Mouse (Mus musculus): Measurements from ENCODE around the gene Cdk12. TPM values are rescaled to one million over a fixed set of nuclear protein-coding genes. Genes with fewer than 3 reads are reported as not detected.
A peak's percentile ranks its signal among the peaks of the same experiment; 100 is the strongest.

Cdk12 gene
- polyA plus RNA-seq, 1 experiment from 2014 or later, result 13.5 TPM

GRCm38 (mm10) chr11:98320806-98321676, 118.2 kb downstream of the Cdk12 start:
- 1% methylated on average over 30 of the region's 30 CpGs for WGBS
- no peak for ATAC-seq (ENCODE audit: low FRiP score, low read depth)
- Histone ChIP-seq H3K4me3 (0 out of 2 replicates have a peak overlapping the region, but pooled peaks have one; percentile 7), H3K27ac (no peak overlapping the region), H3K27me3 (replicated peaks) (peaks cover 100% of the 10 kb centered on the region), H3K9me3 (no peaks in the 10 kb centered on the region), H3K36me3 (no peaks in the 10 kb centered on the region), H3K9ac (no peak overlapping the region), H3K4me2 (replicated peaks) (peak overlapping the region; percentile 22; the same call in 1 of the 2 replicates), H3K4me1 (0 out of 2 replicates have a peak, but pooled peaks cover 2% of the 10 kb centered on the region)

DNA sequence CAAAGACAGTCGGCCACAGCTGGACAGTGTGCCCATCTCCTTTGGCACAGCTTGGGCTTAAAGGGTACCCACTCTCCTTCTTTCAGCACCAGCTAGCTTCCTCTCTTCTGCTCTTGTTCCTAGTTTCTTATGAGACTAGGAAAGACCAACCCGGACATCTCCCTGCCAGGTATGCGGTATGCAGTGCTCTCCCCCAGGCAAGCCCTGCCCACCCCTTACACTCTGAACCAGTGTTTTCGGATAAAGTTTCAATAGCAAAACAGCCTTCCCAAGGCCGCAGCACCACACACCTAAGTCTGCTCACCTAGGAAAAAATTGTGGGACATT, 118.8 kb downstream of the Cdk12 start:
- H3K9ac ChIP-seq, result no peak overlapping the region
- peaks cover 98% of the 10 kb centered on the region for H3K27me3 ChIP-seq (replicated peaks)
- H3K4me1 ChIP-seq, result 0 out of 2 replicates have a peak, but pooled peaks cover 2% of the 10 kb centered on the region
- no peaks in the 10 kb centered on the region for H3K9me3 ChIP-seq
- no peak overlapping the region for H3K27ac ChIP-seq
- 2% methylated on average over 5 of the region's 5 CpGs for WGBS
- no peak overlapping the region for H3K4me2 ChIP-seq (replicated peaks)
- H3K4me3 ChIP-seq, result no peak overlapping the region
- H3K36me3 ChIP-seq, result no peaks in the 10 kb centered on the region
- ATAC-seq (ENCODE audit: low FRiP score, low read depth), result no peak

DNA sequence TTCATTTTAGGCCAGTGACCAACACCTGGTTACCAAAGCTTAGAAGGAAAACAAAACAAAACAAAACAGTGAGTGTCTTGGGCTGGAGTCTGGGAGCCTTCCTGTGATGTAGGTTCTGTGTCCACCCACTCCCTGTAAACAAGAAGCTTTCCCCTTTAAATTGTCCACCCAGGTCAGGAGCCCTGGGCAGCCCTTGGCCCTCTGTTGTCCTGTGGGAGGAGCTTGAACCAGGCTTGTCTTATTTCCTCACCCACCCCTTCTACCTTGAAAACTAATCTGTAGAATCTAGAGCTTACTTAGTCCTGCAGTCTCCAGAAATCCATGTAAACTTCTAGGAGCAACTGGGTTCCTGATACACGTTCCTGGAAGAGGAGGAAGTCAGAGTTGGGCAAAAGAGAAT, 119.3 kb downstream of the Cdk12 start:
- ATAC-seq (ENCODE audit: low FRiP score, low read depth), result no peak
- peaks cover 7% of the 10 kb centered on the region; the same call in 1 of the 2 replicates for H3K4me1 ChIP-seq
- WGBS, result 4% methylated on average over 1 of the region's 1 CpGs
- no peak overlapping the region for H3K4me3 ChIP-seq
- H3K4me2 ChIP-seq (replicated peaks), result no peak overlapping the region
- H3K27me3 ChIP-seq (replicated peaks), result peaks cover 98% of the 10 kb centered on the region
- no peaks in the 10 kb centered on the region for H3K9me3 ChIP-seq
- H3K27ac ChIP-seq, result no peak overlapping the region
- no peak overlapping the region for H3K9ac ChIP-seq
- no peaks in the 10 kb centered on the region for H3K36me3 ChIP-seq

GRCm38 (mm10) chr11:98323136-98323866, 120.4 kb downstream of the Cdk12 start:
- under 1% methylated on average over 10 of the region's 10 CpGs for WGBS
- peaks cover 18% of the 10 kb centered on the region for H3K4me1 ChIP-seq
- peaks cover 98% of the 10 kb centered on the region for H3K27me3 ChIP-seq (replicated peaks)
- H3K36me3 ChIP-seq, result no peaks in the 10 kb centered on the region
- no peak overlapping the region for H3K4me3 ChIP-seq
- H3K4me2 ChIP-seq (replicated peaks), result no peak overlapping the region
- no peaks in the 10 kb centered on the region for H3K9me3 ChIP-seq
- ATAC-seq (ENCODE audit: low FRiP score, low read depth), result no peak
- no peak overlapping the region for H3K9ac ChIP-seq
- H3K27ac ChIP-seq, result no peak overlapping the region

DNA sequence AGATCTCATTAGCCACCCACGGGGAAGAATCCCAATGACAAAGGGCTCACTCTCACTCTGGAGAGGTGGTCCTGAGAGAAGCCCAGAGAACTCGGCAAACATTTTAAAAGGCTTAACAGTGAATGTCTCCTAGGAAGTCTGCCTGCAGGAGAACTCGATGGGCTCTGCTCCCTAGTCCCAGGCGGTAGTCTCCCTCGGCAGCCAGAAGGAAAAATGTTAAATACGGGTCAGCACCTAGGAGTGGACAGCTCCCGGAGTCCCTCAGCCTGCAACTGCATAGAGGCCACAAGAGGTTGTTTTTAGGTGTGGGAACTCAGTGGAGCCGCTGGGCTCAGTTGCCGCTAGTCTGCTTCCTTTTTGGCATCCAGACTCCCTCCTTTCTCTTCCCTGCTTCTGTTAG, 121.1 kb downstream of the Cdk12 start:
- H3K27me3 ChIP-seq (replicated peaks), result peaks cover 98% of the 10 kb centered on the region
- no peak for ATAC-seq (ENCODE audit: low FRiP score, low read depth)
- no peak overlapping the region for H3K9ac ChIP-seq
- no peaks in the 10 kb centered on the region for H3K9me3 ChIP-seq
- H3K4me3 ChIP-seq, result no peak overlapping the region
- H3K36me3 ChIP-seq, result no peaks in the 10 kb centered on the region
- peaks cover 23% of the 10 kb centered on the region for H3K4me1 ChIP-seq
- no peak overlapping the region for H3K27ac ChIP-seq
- no peak overlapping the region for H3K4me2 ChIP-seq (replicated peaks)
- WGBS, result 0% methylated on average over 9 of the region's 9 CpGs

- ATAC-seq (ENCODE audit: low FRiP score, low read depth), result no peak
Measured at GRCm38 (mm10) chr11:98325191-98325820, 122.4 kb downstream of the Cdk12 start.

DNA sequence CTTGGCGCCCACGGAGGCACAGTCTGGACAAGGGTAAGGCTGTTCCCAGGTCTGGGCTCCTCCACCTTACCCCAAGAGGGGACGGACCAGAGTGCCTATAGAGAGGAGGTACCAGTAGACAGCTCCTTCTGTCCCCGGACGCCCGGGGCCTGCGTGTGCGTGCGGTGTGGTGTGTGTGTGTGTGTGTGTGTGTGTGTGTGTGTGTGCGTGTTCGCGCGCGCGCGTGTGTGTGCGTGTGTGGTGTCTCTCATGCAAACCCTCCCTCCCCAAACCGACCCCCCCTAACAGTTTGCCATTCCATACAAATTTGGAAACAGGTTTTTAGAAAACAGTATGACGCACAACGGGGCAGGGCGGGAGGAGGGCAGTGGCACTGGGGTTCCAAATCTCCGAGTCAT, 123.0 kb downstream of the Cdk12 start:
- no peak overlapping the region for H3K9ac ChIP-seq
- no peaks in the 10 kb centered on the region for H3K9me3 ChIP-seq
- no peak for ATAC-seq (ENCODE audit: low FRiP score, low read depth)
- WGBS, result 2% methylated on average over 22 of the region's 22 CpGs
- H3K27me3 ChIP-seq (replicated peaks), result peaks cover 98% of the 10 kb centered on the region
- 0 out of 2 replicates have a peak overlapping the region, but pooled peaks have one; percentile 13 for H3K4me3 ChIP-seq
- peaks cover 29% of the 10 kb centered on the region for H3K4me1 ChIP-seq
- no peaks in the 10 kb centered on the region for H3K36me3 ChIP-seq
- peak overlapping the region; percentile 33 for H3K4me2 ChIP-seq (replicated peaks)
- no peak overlapping the region for H3K27ac ChIP-seq

More at GRCm38 (mm10) chr11:98325191-98325820, 122.4 kb downstream of the Cdk12 start:
- Histone ChIP-seq H3K27me3 (replicated peaks) (peaks cover 98% of the 10 kb centered on the region), H3K27ac (no peak overlapping the region), H3K4me3 (no peak overlapping the region), H3K9me3 (no peaks in the 10 kb centered on the region), H3K9ac (no peak overlapping the region), H3K4me2 (replicated peaks) (peak overlapping the region; percentile 33; the same call in 1 of the 2 replicates), H3K4me1 (peaks cover 28% of the 10 kb centered on the region), H3K36me3 (no peaks in the 10 kb centered on the region)
- 2% methylated on average over 14 of the region's 14 CpGs for WGBS

DNA sequence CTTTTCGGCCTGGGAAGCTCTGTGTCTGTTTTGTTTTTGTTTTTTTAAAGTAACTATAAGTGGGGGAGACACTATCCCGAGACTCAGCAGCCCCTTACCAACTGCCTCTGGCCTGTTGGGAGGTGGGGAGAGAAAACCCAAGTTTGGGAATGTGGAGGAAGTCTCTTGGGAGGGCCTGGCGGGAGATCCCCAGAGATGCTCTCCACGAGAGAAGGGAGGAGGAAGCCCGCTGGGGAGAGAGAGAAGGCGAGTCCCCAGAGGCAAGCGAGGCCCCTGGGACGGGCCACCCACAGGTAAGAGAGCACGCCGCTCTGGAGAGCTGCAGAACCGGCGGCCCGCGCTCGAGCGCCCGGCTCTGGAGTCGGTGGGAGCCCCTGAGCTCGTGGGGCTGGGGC, 123.9 kb downstream of the Cdk12 start:
- H3K27me3 ChIP-seq (replicated peaks), result peaks cover 98% of the 10 kb centered on the region
- under 1% methylated on average over 19 of the region's 19 CpGs for WGBS
- H3K4me1 ChIP-seq, result peaks cover 29% of the 10 kb centered on the region
- peak overlapping the region; percentile 55 for H3K4me2 ChIP-seq (replicated peaks)
- H3K4me3 ChIP-seq, result peak overlapping the region; percentile 44
- no peaks in the 10 kb centered on the region for H3K9me3 ChIP-seq
- H3K9ac ChIP-seq, result 0 out of 2 replicates have a peak overlapping the region, but pooled peaks have one; percentile 55
- H3K27ac ChIP-seq, result no peak overlapping the region
- H3K36me3 ChIP-seq, result no peaks in the 10 kb centered on the region
- no peak for ATAC-seq (ENCODE audit: low FRiP score, low read depth)

DNA sequence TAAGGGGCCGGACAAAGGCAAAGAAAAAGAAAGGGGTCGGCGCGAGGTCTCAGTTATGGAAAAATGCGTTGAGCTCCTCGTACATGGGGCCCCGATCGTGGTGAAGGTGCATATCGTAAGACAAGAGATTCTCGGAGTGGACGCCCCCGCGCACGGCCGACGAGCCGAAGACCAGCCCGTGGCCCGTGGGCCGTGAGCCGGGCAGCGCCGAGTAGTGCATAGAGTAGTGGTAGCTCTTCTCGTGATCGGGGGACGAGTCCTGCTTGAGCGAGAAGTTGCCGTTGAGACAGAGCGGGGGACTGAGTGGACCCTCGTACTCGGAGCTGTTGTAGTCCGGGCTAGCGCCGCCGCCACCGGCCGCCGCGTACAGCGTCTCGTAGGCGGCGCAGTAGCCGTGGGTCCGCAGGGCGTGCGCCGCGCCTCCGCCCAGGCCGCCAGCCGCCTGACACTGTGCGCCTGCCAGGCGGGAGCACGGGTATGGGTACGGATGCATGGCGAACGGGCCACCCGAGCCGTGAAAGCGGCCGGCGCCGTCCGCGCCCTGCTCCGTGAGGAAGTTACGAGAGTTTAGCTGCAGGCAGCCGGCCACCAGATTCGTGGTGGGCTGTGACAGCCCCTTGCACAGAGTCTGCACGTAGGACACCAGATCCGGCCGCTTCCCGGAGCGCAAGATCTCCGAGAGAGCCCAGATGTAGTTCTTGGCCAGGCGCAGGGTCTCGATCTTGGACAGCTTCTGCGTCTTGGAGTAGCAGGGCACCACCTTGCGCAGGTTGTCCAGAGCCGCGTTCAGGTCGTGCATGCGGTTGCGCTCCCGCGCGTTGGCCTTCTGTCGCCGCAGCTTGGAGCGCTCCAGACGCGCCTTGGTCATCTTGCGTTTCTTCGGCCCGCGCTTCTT, 124.5 kb downstream of the Cdk12 start:
- under 1% methylated on average over 97 of the region's 97 CpGs for WGBS
- H3K36me3 ChIP-seq, result no peaks in the 10 kb centered on the region
- H3K4me3 ChIP-seq, result peak overlapping the region; percentile 44
- H3K9ac ChIP-seq, result peak overlapping the region; percentile 55
- H3K4me1 ChIP-seq, result peaks cover 29% of the 10 kb centered on the region
- H3K9me3 ChIP-seq, result no peaks in the 10 kb centered on the region
- ATAC-seq (ENCODE audit: low FRiP score, low read depth), result no peak
- no peak overlapping the region for H3K27ac ChIP-seq
- peaks cover 98% of the 10 kb centered on the region for H3K27me3 ChIP-seq (replicated peaks)
- H3K4me2 ChIP-seq (replicated peaks), result peak overlapping the region; percentile 55

GRCm38 (mm10) chr11:98328031-98328370, 125.1 kb downstream of the Cdk12 start:
- Histone ChIP-seq H3K27ac (no peak overlapping the region), H3K9ac (peak overlapping the region; percentile 55)
- under 1% methylated on average over 35 of the region's 35 CpGs for WGBS

More at GRCm38 (mm10) chr11:98328031-98328370, 125.1 kb downstream of the Cdk12 start:
- H3K4me1 ChIP-seq, result peaks cover 29% of the 10 kb centered on the region
- peaks cover 98% of the 10 kb centered on the region for H3K27me3 ChIP-seq (replicated peaks)
- no peaks in the 10 kb centered on the region for H3K9me3 ChIP-seq
- H3K4me2 ChIP-seq (replicated peaks), result peak overlapping the region; percentile 55
- peak overlapping the region; percentile 44 for H3K4me3 ChIP-seq
- ATAC-seq (ENCODE audit: low FRiP score, low read depth), result no peak
- H3K36me3 ChIP-seq, result no peaks in the 10 kb centered on the region
